Comparison of ENCODE assay signal across 9 mouse cellular contexts in the genomic region with DNA sequence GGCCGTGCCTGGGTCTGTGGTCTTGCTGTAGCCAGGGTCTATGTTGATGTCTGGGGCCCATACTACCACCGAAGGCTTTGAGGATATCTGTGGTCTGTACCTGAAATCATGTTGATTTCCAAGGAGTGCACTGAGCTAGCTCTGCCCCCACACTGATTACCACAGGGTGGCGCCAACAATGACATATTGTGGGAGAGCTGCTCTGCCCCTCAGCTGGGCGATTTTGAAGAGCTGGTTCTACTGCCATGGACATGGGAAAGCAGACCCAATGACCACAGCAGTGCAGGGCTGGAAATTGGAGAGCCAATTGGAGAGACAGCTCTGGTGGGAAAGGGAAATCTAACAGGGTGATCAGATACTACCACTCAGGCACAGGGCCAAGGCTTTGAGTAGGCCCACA.
DNase-seq lines count a peak whose midpoint lies in the region; ATAC-seq and TF ChIP-seq lines count a peak whose summit lies in the region.
"Had no signal": no experiment of that assay in that cellular context is flagged by ENCODE, and none has a peak within 500 bp of the region (broad histone marks: within the 10 kb centered on the region; RNA-seq: fewer than 3 reads in every experiment).

No protein-coding gene starts in this region.

- no peak overlapping the region for H3K4me2 ChIP-seq in midbrain, postnatal 0 days (ENCODE audit: low read depth, low read length, poor library complexity, severe bottlenecking)
- no peak overlapping the region for H3K4me2 ChIP-seq in midbrain, embryonic 13.5 days (replicated peaks)
- H3K4me2 ChIP-seq: liver, embryonic 13.5 days had no signal

- no peaks in the 10 kb centered on the region for H3K27me3 ChIP-seq in heart, adult 2 months (ENCODE audit: control insufficient read depth, insufficient read depth, low read length)
- no peaks in the 10 kb centered on the region for H3K27me3 ChIP-seq in midbrain, postnatal 0 days (ENCODE audit: insufficient read depth, low read length)
- H3K27me3 ChIP-seq in midbrain, embryonic 13.5 days, result no peaks in the 10 kb centered on the region
- H3K27me3 ChIP-seq: liver, embryonic 13.5 days had no signal

- H3K27ac ChIP-seq in heart, adult 2 months, result no peak overlapping the region
- H3K27ac ChIP-seq in midbrain, postnatal 0 days (ENCODE audit: low read depth, low read length), result no peak overlapping the region
- H3K27ac ChIP-seq in midbrain, embryonic 13.5 days, result no peak overlapping the region
- H3K27ac ChIP-seq: liver, embryonic 13.5 days had no signal

- no peak for TF ChIP-seq EP300 in heart, adult 2 months (IDR thresholded peaks at IDR 0.05; ENCODE audit: insufficient read depth, low read depth, low read length)

- H3K79me2 ChIP-seq in heart, adult 2 months (replicated peaks; ENCODE audit: control insufficient read depth, insufficient read depth, low read length), result no peaks in the 10 kb centered on the region

- no peaks in the 10 kb centered on the region for H3K36me3 ChIP-seq in heart, adult 2 months (ENCODE audit: control insufficient read depth, insufficient read depth, low read length)
- H3K36me3 ChIP-seq in midbrain, postnatal 0 days (ENCODE audit: insufficient read depth, low read length), result no peaks in the 10 kb centered on the region
- no peaks in the 10 kb centered on the region for H3K36me3 ChIP-seq in midbrain, embryonic 13.5 days
- H3K36me3 ChIP-seq: liver, embryonic 13.5 days had no signal

- H3K4me1 ChIP-seq in heart, adult 2 months (ENCODE audit: control insufficient read depth, insufficient read depth, low read length), result no peaks in the 10 kb centered on the region
- no peaks in the 10 kb centered on the region for H3K4me1 ChIP-seq in midbrain, postnatal 0 days (ENCODE audit: insufficient read depth, low read length)
- no peaks in the 10 kb centered on the region for H3K4me1 ChIP-seq in midbrain, embryonic 13.5 days (replicated peaks)
- H3K4me1 ChIP-seq: liver, embryonic 13.5 days had no signal

- WGBS in heart, adult 2 months, result 85% methylated on average over 4 of the region's 4 CpGs
- 72% methylated on average over 4 of the region's 4 CpGs for WGBS in midbrain, postnatal 0 days
- WGBS in midbrain, embryonic 13.5 days, result 81% methylated on average over 4 of the region's 4 CpGs

- intact Hi-C loops in heart, adult 2 months (cut with DNase I), result loop anchor here (5.0 kb wide), 1 partner anchor 35 kb away; no protein-coding TSS in a partner anchor

- no peak overlapping the region for H3K9ac ChIP-seq in heart, adult 2 months (ENCODE audit: low read depth, low read length)
- H3K9ac ChIP-seq in midbrain, postnatal 0 days (replicated peaks; ENCODE audit: low read length, poor library complexity, severe bottlenecking), result no peak overlapping the region
- no peak overlapping the region for H3K9ac ChIP-seq in midbrain, embryonic 13.5 days (replicated peaks)
- H3K9ac ChIP-seq: liver, embryonic 13.5 days had no signal

- no peak for ATAC-seq in midbrain, postnatal 0 days (ENCODE audit: low FRiP score)
- ATAC-seq in midbrain, embryonic 13.5 days, result no peak

- TF ChIP-seq POLR2A in heart, adult 2 months (IDR thresholded peaks at IDR 0.05; ENCODE audit: insufficient read depth, low read depth, low read length), result no peak

- H3K4me3 ChIP-seq in heart, adult 2 months, result no peak overlapping the region
- no peak overlapping the region for H3K4me3 ChIP-seq in midbrain, postnatal 0 days (ENCODE audit: low read depth, low read length)
- no peak overlapping the region for H3K4me3 ChIP-seq in midbrain, embryonic 13.5 days (replicated peaks)
- H3K4me3 ChIP-seq: liver, embryonic 13.5 days had no signal

- peak; percentile 39 for TF ChIP-seq CTCF in heart, adult 2 months (IDR thresholded peaks at IDR 0.05)
- TF ChIP-seq CTCF in midbrain, postnatal 0 days (IDR thresholded peaks at IDR 0.05), result peak; percentile 50

- no peak for DNase-seq in heart, adult 2 months
- DNase-seq in heart, adult 18-20 months, result no peak
- DNase-seq in midbrain, postnatal 0 days (ENCODE audit: low spot score), result no peak
- DNase-seq in adrenal gland, adult 8-10 months, result peak; percentile 3
- peak; percentile 33 for DNase-seq in retina, embryonic 14.5 days (ENCODE audit: low spot score)
- no peak for DNase-seq in urinary bladder, postnatal 25 days (ENCODE audit: low spot score)
- no peak for DNase-seq in spleen, postnatal 4 days (ENCODE audit: low spot score in 2 of 2)
- DNase-seq: liver, embryonic 13.5 days had no signal

- no peaks in the 10 kb centered on the region for H3K9me3 ChIP-seq in midbrain, postnatal 0 days (ENCODE audit: low read length)
- 0 out of 2 replicates have a peak, but pooled peaks cover 3% of the 10 kb centered on the region for H3K9me3 ChIP-seq in midbrain, embryonic 13.5 days
- H3K9me3 ChIP-seq: liver, embryonic 13.5 days had no signal

Comparison
In these comparisons a context has a peak if more than half of its experiments do, and no peak if none do; other contexts are left out.
1. DNase-seq: peak in adrenal gland, adult 8-10 months (single experiment) and retina, embryonic 14.5 days (single experiment); none in heart, adult 2 months (0 of 2), heart, adult 18-20 months (0 of 2), midbrain, postnatal 0 days (single experiment), urinary bladder, postnatal 25 days (single experiment) and spleen, postnatal 4 days (0 of 2).